Mouse (Mus musculus) G1E (cell line): ENCODE results near the gene Clic3. TPM values are rescaled to one million over a fixed set of nuclear protein-coding genes. Genes with fewer than 3 reads are reported as not detected.

Experiments used
- ATAC-seq: 2 replicates; pipeline ENCODE4 v1.8.0; 2016; ENCODE audit warnings: mild to moderate bottlenecking; ENCODE audit not compliant: insufficient number of reproducible peaks, poor library complexity, low FRiP score, severe bottlenecking; ENCODE audit errors: extremely low read depth
- DNase-seq: peaks from one replicate; pipeline ENCODE4 v3.0.0; 2012; ENCODE audit warnings: low spot score
- H3K27me3 ChIP-seq: 2 replicates; pipeline ENCODE4 v1.6.1; 2012; ENCODE audit warnings: mild to moderate bottlenecking, low read length, inconsistent platforms; ENCODE audit not compliant: insufficient read depth
- H3K36me3 ChIP-seq: replicated peaks from 2 replicates; pipeline ENCODE3; 2012; ENCODE audit warnings: mild to moderate bottlenecking, inconsistent platforms
- H3K4me1 ChIP-seq: 2 replicates; pipeline ENCODE4 v1.6.1; 2012; ENCODE audit warnings: low read depth, low read length, inconsistent platforms, mixed read lengths; ENCODE audit not compliant: insufficient read depth
- H3K4me3 ChIP-seq: 2 replicates; pipeline ENCODE4 v1.5.1; 2012; ENCODE audit warnings: low read depth, mild to moderate bottlenecking, inconsistent platforms, low read length, moderate library complexity, mixed read lengths
- H3K9me3 ChIP-seq: replicated peaks from 2 replicates; pipeline ENCODE4 v1.6.1; 2012; ENCODE audit warnings: inconsistent platforms
- CTCF ChIP-seq: IDR thresholded peaks from 2 replicates; pipeline ENCODE4 v1.5.1; 2012; ENCODE audit warnings: low read depth, low read length, inconsistent platforms, mixed read lengths
- GATA1 ChIP-seq: IDR thresholded peaks from 2 replicates; pipeline ENCODE4 v1.6.1; 2012; ENCODE audit warnings: borderline replicate concordance, low read length, inconsistent platforms, mixed read lengths
- GATA2 ChIP-seq: IDR thresholded peaks from 2 replicates; pipeline ENCODE4 v1.6.1; 2012; ENCODE audit warnings: low read depth, low read length, inconsistent platforms, borderline replicate concordance
- POLR2AphosphoS5 ChIP-seq: IDR thresholded peaks from 2 replicates; pipeline ENCODE4 v1.6.1; 2012; ENCODE audit warnings: low read depth, low read length, inconsistent platforms; ENCODE audit not compliant: insufficient replicate concordance
- TAL1 ChIP-seq: conservative IDR thresholded peaks from 2 replicates; pipeline ENCODE4 v1.6.1; 2012; ENCODE audit warnings: low read depth, low read length, inconsistent platforms, mixed read lengths
- polyA plus RNA-seq: library from polyadenylated mRNA; stranded (reverse); fragments of >175 nt; gene quantifications from 2 replicates; pipeline ENCODE4 v1.2.3, GENCODE M21; 2012
- total RNA-seq, 2 experiments: library from RNA; stranded (forward) in 1 of 2; stranded (reverse) in 1 of 2; fragments of 200-1000 nt in 1 of 2; fragments of >200 nt in 1 of 2; fragmentation: Nextera tagmentation in 1 of 2; gene quantifications; 2 replicates each; pipeline ENCODE4 v1.2.3; 2014 to 2017

Clic3 gene
- total and polyA plus RNA-seq, 3 experiments: 0.22 TPM; not detected in 2

GRCm38 (mm10) chr2:25479551-25480311, 23.1 kb downstream of the Clic3 start:
- Histone ChIP-seq H3K9me3 (no peaks in the 10 kb centered on the region), H3K36me3 (no peaks in the 10 kb centered on the region), H3K27me3 (peaks cover 48% of the 10 kb centered on the region), H3K4me1 (no peaks in the 10 kb centered on the region; the same call in none of the 2 replicates), H3K4me3 (no peak overlapping the region)
- TF ChIP-seq CTCF: no peak
- no peak for TF ChIP-seq GATA1
- no peak for TF ChIP-seq POLR2AphosphoS5
- no peak for TF ChIP-seq TAL1
- TF ChIP-seq GATA2: no peak
- ATAC-seq: no peak
- DNase-seq: no peak

GRCm38 (mm10) chr2:25480541-25480940, 23.9 kb downstream of the Clic3 start:
- Histone ChIP-seq H3K9me3 (no peaks in the 10 kb centered on the region), H3K27me3 (peaks cover 48% of the 10 kb centered on the region), H3K4me3 (no peak overlapping the region), H3K36me3 (no peaks in the 10 kb centered on the region), H3K4me1 (no peaks in the 10 kb centered on the region; the same call in none of the 2 replicates)
- DNase-seq: no peak
- ATAC-seq: no peak
- no peak for TF ChIP-seq CTCF
- TF ChIP-seq GATA2: no peak
- no peak for TF ChIP-seq TAL1
- TF ChIP-seq GATA1: no peak
- TF ChIP-seq POLR2AphosphoS5: no peak

GRCm38 (mm10) chr2:25482969-25483368, 26.3 kb downstream of the Clic3 start:
- peaks cover 46% of the 10 kb centered on the region for H3K27me3 ChIP-seq
- H3K4me1 ChIP-seq: no peaks in the 10 kb centered on the region; the same call in none of the 2 replicates
- DNase-seq (peak; percentile 50), ATAC-seq (no peak)
- no peaks in the 10 kb centered on the region for H3K36me3 ChIP-seq
- no peaks in the 10 kb centered on the region for H3K9me3 ChIP-seq
- no peak overlapping the region for H3K4me3 ChIP-seq
- TF ChIP-seq GATA1: no peak
- TF ChIP-seq GATA2: no peak
- 0 out of 2 replicates have a peak, but pooled peaks have one; percentile 1 for TF ChIP-seq CTCF

GRCm38 (mm10) chr2:25484901-25485647, 28.4 kb downstream of the Clic3 start:
- H3K27me3 ChIP-seq: peaks cover 53% of the 10 kb centered on the region
- no peak for ATAC-seq
- no peaks in the 10 kb centered on the region; the same call in none of the 2 replicates for H3K4me1 ChIP-seq
- TF ChIP-seq GATA2 (no peak), CTCF (no peak), POLR2AphosphoS5 (no peak), GATA1 (no peak), TAL1 (no peak)
- DNase-seq: no peak
- no peak overlapping the region for H3K4me3 ChIP-seq
- H3K9me3 ChIP-seq: no peaks in the 10 kb centered on the region
- no peaks in the 10 kb centered on the region for H3K36me3 ChIP-seq

- H3K4me1 ChIP-seq: no peaks in the 10 kb centered on the region; the same call in 1 of the 2 replicates
- H3K9me3 ChIP-seq: no peaks in the 10 kb centered on the region
- no peak for ATAC-seq
- DNase-seq: no peak
- H3K27me3 ChIP-seq: peaks cover 77% of the 10 kb centered on the region
- no peak overlapping the region; the same call in 1 of the 2 replicates for H3K4me3 ChIP-seq
- TF ChIP-seq CTCF (no peak), POLR2AphosphoS5 (no peak), TAL1 (no peak), GATA1 (no peak), GATA2 (no peak)
- no peaks in the 10 kb centered on the region for H3K36me3 ChIP-seq
Measured at GRCm38 (mm10) chr2:25487965-25488670, 31.5 kb downstream of the Clic3 start.

- ATAC-seq: no peak
- H3K27me3 ChIP-seq: peaks cover 77% of the 10 kb centered on the region
- TF ChIP-seq CTCF (no peak), GATA1 (no peak), TAL1 (no peak)
Measured at GRCm38 (mm10) chr2:25488671-25489068, 32.0 kb downstream of the Clic3 start.

More at GRCm38 (mm10) chr2:25488671-25489068, 32.0 kb downstream of the Clic3 start:
- DNase-seq: no peak
- H3K9me3 ChIP-seq: no peaks in the 10 kb centered on the region
- no peaks in the 10 kb centered on the region for H3K36me3 ChIP-seq
- no peaks in the 10 kb centered on the region; the same call in 1 of the 2 replicates for H3K4me1 ChIP-seq
- H3K4me3 ChIP-seq: no peak overlapping the region
